Mouse (Mus musculus) gastrocnemius, adult 8-10 months (tissue): ENCODE data around the gene Mcm10. TPM values are rescaled to one million over a fixed set of nuclear protein-coding genes. Genes with fewer than 3 reads are reported as not detected.
A peak's percentile ranks its signal among the peaks of the same experiment; 100 is the strongest.

Experiments used
- DNase-seq, 2 experiments: peaks; one replicate each; pipeline ENCODE4 v3.0.0; 2022; ENCODE audit warnings: low spot score in 2 of 2
- total RNA-seq, 4 experiments: library from RNA; stranded (reverse); gene quantifications; 2 replicates each; pipeline ENCODE4 v1.2.4; 2022

Mcm10 gene
- not detected for total RNA-seq

GRCm38 (mm10) chr2:5012491-5013324, at the start of gene Mcm10:
Mcm10 (minus strand) TSS chr2:5012791.
- DNase-seq: peak; percentile 83 to 90

- no peak for DNase-seq
Measured at GRCm38 (mm10) chr2:5061133-5061708, 48.6 kb upstream of the Mcm10 start.

- no peak for DNase-seq
Measured at GRCm38 (mm10) chr2:5059997-5060396, 47.4 kb upstream of the Mcm10 start.

- DNase-seq: no peak
Measured at GRCm38 (mm10) chr2:5058436-5058835, 45.8 kb upstream of the Mcm10 start.

GRCm38 (mm10) chr2:5050562-5050961, 38.0 kb upstream of the Mcm10 start:
- no peak for DNase-seq

GRCm38 (mm10) chr2:5047016-5047415, 34.4 kb upstream of the Mcm10 start:
- DNase-seq: no peak

- no peak for DNase-seq
Measured at GRCm38 (mm10) chr2:5045269-5045965, 32.8 kb upstream of the Mcm10 start.

GRCm38 (mm10) chr2:5044321-5044720, 31.7 kb upstream of the Mcm10 start:
- no peak for DNase-seq

GRCm38 (mm10) chr2:5043476-5043761, 30.8 kb upstream of the Mcm10 start:
- no peak for DNase-seq

GRCm38 (mm10) chr2:5042616-5043475, 30.3 kb upstream of the Mcm10 start:
- peak; percentile 23 to 52 for DNase-seq

- DNase-seq: no peak
Measured at GRCm38 (mm10) chr2:5041854-5042253, 29.3 kb upstream of the Mcm10 start.

- DNase-seq: peak in 1 of 2 experiments; percentile 17
Measured at GRCm38 (mm10) chr2:5040281-5041161, 27.9 kb upstream of the Mcm10 start.

- DNase-seq: no peak
Measured at GRCm38 (mm10) chr2:5039350-5040170, 27.0 kb upstream of the Mcm10 start.

GRCm38 (mm10) chr2:5038320-5038719, 25.7 kb upstream of the Mcm10 start:
- no peak for DNase-seq

- no peak for DNase-seq
Measured at GRCm38 (mm10) chr2:5037390-5037789, 24.8 kb upstream of the Mcm10 start.

- no peak for DNase-seq
Measured at GRCm38 (mm10) chr2:5036411-5037076, 24.0 kb upstream of the Mcm10 start.

GRCm38 (mm10) chr2:5035241-5035640, 22.6 kb upstream of the Mcm10 start:
- no peak for DNase-seq

GRCm38 (mm10) chr2:5034801-5035200, 22.2 kb upstream of the Mcm10 start:
- no peak for DNase-seq
